Mouse (Mus musculus) heart, embryonic 13.5 days (tissue): ENCODE data around the gene Trip10. TPM values are rescaled to one million over a fixed set of nuclear protein-coding genes. Genes with fewer than 3 reads are reported as not detected.

Experiments
- ATAC-seq: fragments of 200-750 bp; cut with Nextera tagmentation; 2 replicates; pipeline ENCODE4 v1.8.0; 2017; ENCODE audit warnings: moderate TSS enrichment; ENCODE audit not compliant: insufficient number of reproducible peaks, low FRiP score, low TSS enrichment; ENCODE audit errors: extremely low read depth
- H3K27ac ChIP-seq: fragments of 300-500 bp; sonication (generic); replicated peaks from 2 replicates; pipeline ENCODE4 v1.5.1; 2015; ENCODE audit warnings: moderate library complexity, mild to moderate bottlenecking, inconsistent platforms
- H3K27me3 ChIP-seq: fragments of 300-500 bp; sonication (generic); replicated peaks from 2 replicates; pipeline ENCODE4 v1.6.1; 2015; ENCODE audit warnings: mild to moderate bottlenecking, inconsistent platforms
- H3K36me3 ChIP-seq: fragments of 300-500 bp; sonication (generic); 2 replicates; pipeline ENCODE4 v1.6.1; 2015; ENCODE audit warnings: mild to moderate bottlenecking, inconsistent platforms
- H3K4me1 ChIP-seq: fragments of 300-500 bp; sonication (generic); 2 replicates; pipeline ENCODE4 v1.6.1; 2015; ENCODE audit warnings: inconsistent platforms
- H3K4me2 ChIP-seq: fragments of 300-500 bp; sonication (generic); 2 replicates; pipeline ENCODE4 v1.6.1; 2015; ENCODE audit warnings: inconsistent platforms, mild to moderate bottlenecking, moderate library complexity
- H3K4me3 ChIP-seq: fragments of 300-500 bp; sonication (generic); 2 replicates; pipeline ENCODE4 v1.5.1; 2015; ENCODE audit warnings: moderate library complexity, mild to moderate bottlenecking, inconsistent platforms
- H3K9ac ChIP-seq: fragments of 300-500 bp; sonication (generic); 2 replicates; pipeline ENCODE4 v1.6.1; 2015; ENCODE audit warnings: inconsistent platforms, mild to moderate bottlenecking, moderate library complexity
- H3K9me3 ChIP-seq: fragments of 300-500 bp; sonication (generic); 2 replicates; pipeline ENCODE4 v1.6.1; 2016; ENCODE audit warnings: inconsistent platforms
- WGBS: fragments of 180-500 bp; shearing (Covaris S2); methylation state at CpG from one replicate; pipeline ENCODE4 v1.1.7; 2015; ENCODE audit warnings: mixed read lengths; 5-methylcytosine and 5-hydroxymethylcytosine counted together
- microRNA-seq: library from miRNA; unstranded; fragments of <30 nt; microRNA quantifications from one replicate; pipeline ENCODE4, GENCODE M21; 2016
- polyA plus RNA-seq: library from polyadenylated mRNA; unstranded; fragments of >200 nt; fragmentation: Nextera tagmentation; extraction: Ambion mirVana; gene quantifications from 2 replicates; pipeline ENCODE4 v1.2.1, GENCODE M21; 2015

Trip10 gene
- polyA plus RNA-seq, 1 experiment from 2014 or later: 35.2 TPM

DNA sequence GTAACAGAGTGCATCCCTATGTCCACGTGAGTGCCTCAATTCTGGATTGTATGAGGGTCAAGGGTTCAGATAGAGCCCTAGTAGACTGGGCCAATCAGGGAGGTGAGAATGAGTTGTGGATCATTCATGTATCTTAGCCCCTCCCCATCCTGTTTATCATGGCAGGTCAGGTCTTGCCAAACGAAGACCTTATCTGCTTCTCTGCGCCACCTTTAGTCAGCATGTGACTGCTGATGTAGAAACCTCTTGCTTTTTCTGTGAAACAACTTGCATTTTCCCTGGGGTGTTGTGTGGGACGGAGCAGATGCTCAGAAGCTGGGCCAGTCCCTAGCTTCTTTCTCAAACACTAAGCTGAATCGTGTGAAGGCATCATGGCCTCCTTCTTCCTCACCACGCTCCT is 57.8 kb downstream of the Trip10 start:
- Histone ChIP-seq H3K9me3 (no peaks in the 10 kb centered on the region), H3K27ac (no peak overlapping the region)
- no peak for ATAC-seq

DNA sequence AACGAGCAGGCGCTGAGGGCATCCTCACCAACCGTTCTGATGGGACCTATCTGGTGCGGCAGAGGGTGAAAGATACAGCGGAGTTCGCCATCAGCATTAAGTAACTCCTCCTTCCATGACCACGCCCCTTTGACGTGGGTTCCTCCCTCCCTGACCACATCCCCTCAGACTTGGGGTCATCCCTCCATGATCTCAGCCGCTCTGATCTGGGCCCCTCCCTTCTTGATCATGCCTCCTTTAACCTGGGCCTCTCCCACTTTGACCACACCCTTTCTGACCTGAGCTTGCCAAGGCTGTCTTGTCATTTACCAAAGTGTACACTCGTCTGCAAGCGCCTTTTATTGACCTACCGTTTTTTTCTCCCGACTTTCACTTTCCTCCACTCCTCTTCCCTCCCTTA is 62.5 kb downstream of the Trip10 start:
- H3K9me3 ChIP-seq: no peaks in the 10 kb centered on the region
- H3K36me3 ChIP-seq: no peaks in the 10 kb centered on the region
- WGBS: 34% methylated on average over 13 of the region's 13 CpGs
- no peaks in the 10 kb centered on the region for H3K4me1 ChIP-seq
- no peak overlapping the region for H3K4me2 ChIP-seq
- H3K27me3 ChIP-seq: no peaks in the 10 kb centered on the region
- no peak overlapping the region for H3K27ac ChIP-seq
- no peak overlapping the region for H3K4me3 ChIP-seq
- ATAC-seq: no peak
- no peak overlapping the region for H3K9ac ChIP-seq

More for the DNA sequence above, 57.8 kb downstream of the Trip10 start:
- Histone ChIP-seq H3K4me2 (no peak overlapping the region), H3K4me1 (no peaks in the 10 kb centered on the region), H3K27me3 (no peaks in the 10 kb centered on the region), H3K9ac (no peak overlapping the region), H3K36me3 (no peaks in the 10 kb centered on the region), H3K4me3 (no peak overlapping the region)
- 64% methylated on average over 6 of the region's 6 CpGs for WGBS

Small RNA genes lying within 50 kb of the gene (microRNA-seq; reads per million reads assigned to microRNA genes)
- gene Mir6978: not detected

Other genes with a start within 250 kb of the Trip10 start
- gene Pspn, start 249.4 kb upstream of the Trip10 start, polyA plus RNA-seq: 0.35 TPM in 1 of 2 replicates, not detected in the other
- gene Gtf2f1, start 238.2 kb upstream of the Trip10 start, polyA plus RNA-seq: 32.8 and 35.1 TPM in 2 replicates
- 0.37 and 0.48 TPM in 2 replicates for gene Gm17949, start 238.0 kb upstream of the Trip10 start, polyA plus RNA-seq
- 29.0 and 30.5 TPM in 2 replicates for gene Khsrp, start 217.9 kb upstream of the Trip10 start, polyA plus RNA-seq
- not detected in 2 replicates for gene Slc25a41, start 207.8 kb upstream of the Trip10 start, polyA plus RNA-seq
- gene Crb3, start 190.3 kb upstream of the Trip10 start, polyA plus RNA-seq: 2.3 and 2.5 TPM in 2 replicates
- 13.2 and 14.0 TPM in 2 replicates for gene Slc25a23, start 189.6 kb upstream of the Trip10 start, polyA plus RNA-seq
- 1.0 and 1.7 TPM in 2 replicates for gene Dennd1c, start 170.9 kb upstream of the Trip10 start, polyA plus RNA-seq
- 7.9 and 9.7 TPM in 2 replicates for gene Tubb4a, start 161.7 kb upstream of the Trip10 start, polyA plus RNA-seq
- 3.2 and 4.7 TPM in 2 replicates for gene Tnfsf9, start 144.1 kb upstream of the Trip10 start, polyA plus RNA-seq
- gene Cd70, start 99.7 kb upstream of the Trip10 start, polyA plus RNA-seq: not detected in 2 replicates
- gene Tnfsf14, start 55.3 kb upstream of the Trip10 start, polyA plus RNA-seq: 0.13 and 0.28 TPM in 2 replicates
- gene C3, start 21.3 kb upstream of the Trip10 start, polyA plus RNA-seq: 1.6 and 4.0 TPM in 2 replicates
- gene Gpr108, start 1.0 kb upstream of the Trip10 start, polyA plus RNA-seq: 25.5 and 26.4 TPM in 2 replicates
- gene Vav1, start 29.6 kb downstream of the Trip10 start, polyA plus RNA-seq: 1.8 and 2.4 TPM in 2 replicates
- gene Adgre1, start 109.2 kb downstream of the Trip10 start, polyA plus RNA-seq: 3.8 and 4.8 TPM in 2 replicates